8 mouse cellular contexts compared by ENCODE assay signal in the genomic region with DNA sequence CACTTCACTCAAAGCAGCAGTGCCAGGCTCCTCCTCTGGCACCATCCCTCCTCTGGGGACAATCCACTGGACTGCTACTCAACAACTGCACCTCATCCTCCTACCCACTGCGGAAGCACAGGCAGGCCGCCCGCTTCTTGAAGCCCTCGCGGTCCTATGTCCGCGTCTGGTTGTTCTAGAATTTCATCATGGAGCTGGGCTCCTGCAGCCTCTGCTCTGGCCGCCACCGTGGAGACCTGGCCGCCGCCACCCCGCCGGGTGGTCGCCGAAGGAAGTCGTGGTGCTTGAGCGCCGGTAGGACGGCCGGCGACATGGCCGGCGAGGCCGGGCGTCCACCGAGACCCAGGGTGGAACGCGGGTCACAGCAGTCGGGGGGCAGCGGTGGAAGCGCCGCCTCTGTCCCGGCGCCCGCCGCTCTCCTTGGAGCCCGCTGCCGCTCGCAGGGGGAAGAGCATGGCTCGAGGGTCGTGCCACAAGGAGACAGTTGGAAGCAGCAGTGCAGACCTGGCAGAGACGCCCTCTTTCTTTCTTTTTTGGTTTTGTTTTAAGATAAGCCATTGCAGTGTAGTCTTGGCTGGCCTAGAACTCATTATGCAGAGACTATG. TPM values are rescaled to one million over a fixed set of nuclear protein-coding genes. Genes with fewer than 3 reads are reported as not detected.
A peak's percentile ranks its signal among the peaks of the same experiment; 100 is the strongest.
DNase-seq lines count a peak whose midpoint lies in the region; ATAC-seq and TF ChIP-seq lines count a peak whose summit lies in the region.

No protein-coding gene starts in this region.

- H3K4me3 ChIP-seq in layer of hippocampus, adult 2 months, result peak overlapping the region; percentile 45
- peak overlapping the region; percentile 10; the same call in 1 of the 2 replicates for H3K4me3 ChIP-seq in embryonic facial prominence, embryonic 14.5 days (ENCODE audit: low read depth, low read length)
- H3K4me3 ChIP-seq in neural tube, embryonic 13.5 days, result peak overlapping the region; percentile 32

- H3K36me3 ChIP-seq in embryonic facial prominence, embryonic 14.5 days (ENCODE audit: control insufficient read depth, insufficient read depth, low read length), result peaks cover 57% of the 10 kb centered on the region
- H3K36me3 ChIP-seq in neural tube, embryonic 13.5 days, result peaks cover 31% of the 10 kb centered on the region

- peak overlapping the region; percentile 31; the same call in 1 of the 2 replicates for H3K4me2 ChIP-seq in embryonic facial prominence, embryonic 14.5 days (ENCODE audit: low read depth, low read length)
- H3K4me2 ChIP-seq in neural tube, embryonic 13.5 days, result peak overlapping the region; percentile 52

- no peaks in the 10 kb centered on the region for H3K9me3 ChIP-seq in embryonic facial prominence, embryonic 14.5 days (ENCODE audit: control insufficient read depth, low read length)
- H3K9me3 ChIP-seq in neural tube, embryonic 13.5 days, result no peaks in the 10 kb centered on the region

- DNase-seq in layer of hippocampus, adult 2 months (ENCODE audit: low spot score in 2 of 2), result no peak
- no peak for DNase-seq in layer of hippocampus, postnatal 25 days (ENCODE audit: extremely low spot score in 1 of 2, low spot score in 1 of 2)
- DNase-seq in adrenal gland, postnatal 14 days, result peak; percentile 34
- DNase-seq in embryonic facial prominence, embryonic 14.5 days (ENCODE audit: low spot score), result peak; percentile 12
- peak; percentile 4 to 5 for DNase-seq in layer of hippocampus, postnatal 36 days
- DNase-seq in left cerebral cortex, adult 18-20 months (ENCODE audit: low spot score in 2 of 2), result no peak
- no peak for DNase-seq in right cerebral cortex, adult 18-20 months

- H3K4me1 ChIP-seq in embryonic facial prominence, embryonic 14.5 days (ENCODE audit: control insufficient read depth, insufficient read depth, low read length), result no peaks in the 10 kb centered on the region
- peaks cover 10% of the 10 kb centered on the region; the same call in 1 of the 2 replicates for H3K4me1 ChIP-seq in neural tube, embryonic 13.5 days (replicated peaks)

- peak; percentile 71; the same call in 1 of the 2 replicates for ATAC-seq in embryonic facial prominence, embryonic 14.5 days (ENCODE audit: low read depth)
- peak; percentile 92 for ATAC-seq in neural tube, embryonic 13.5 days (ENCODE audit: low read depth)

- H3K27ac ChIP-seq in layer of hippocampus, adult 2 months, result peak overlapping the region; percentile 84
- no peak overlapping the region for H3K27ac ChIP-seq in embryonic facial prominence, embryonic 14.5 days (replicated peaks; ENCODE audit: low read depth, low read length)
- H3K27ac ChIP-seq in neural tube, embryonic 13.5 days (replicated peaks), result peak overlapping the region; percentile 78

- peak overlapping the region; percentile 45 for H3K9ac ChIP-seq in embryonic facial prominence, embryonic 14.5 days (ENCODE audit: low read depth, low read length)
- H3K9ac ChIP-seq in neural tube, embryonic 13.5 days, result peak overlapping the region; percentile 61

- TF ChIP-seq CTCF in layer of hippocampus, adult 2 months (conservative IDR thresholded peaks at IDR 0.05), result no peak

- no peaks in the 10 kb centered on the region for H3K27me3 ChIP-seq in embryonic facial prominence, embryonic 14.5 days (replicated peaks; ENCODE audit: control insufficient read depth, insufficient read depth, low read length)
- no peaks in the 10 kb centered on the region for H3K27me3 ChIP-seq in neural tube, embryonic 13.5 days

- WGBS in embryonic facial prominence, embryonic 14.5 days, result 18% methylated on average over 27 of the region's 42 CpGs
- 5% methylated on average over 42 of the region's 42 CpGs for WGBS in neural tube, embryonic 13.5 days

RNA-seq across cellular contexts. Expression of a gene that starts 34.9 kb away (rescaled TPM):
- 10 to 100 TPM; 72.8 to 74.1 TPM for total RNA-seq in layer of hippocampus, adult 2 months (2021)
- 10 to 100 TPM; 75.7 to 76.8 TPM for total RNA-seq in layer of hippocampus, postnatal 25 days (2021)
- 75.3 and 82.3 TPM in 2 replicates for total RNA-seq in adrenal gland, postnatal 14 days (2021)
- 100 and 116 TPM in 2 replicates for polyA plus RNA-seq in embryonic facial prominence, embryonic 14.5 days (2014; fragmentation: Nextera tagmentation; extraction: Ambion mirVana)
- total RNA-seq in layer of hippocampus, postnatal 36 days (2021), result 10 to 100 TPM; 69.6 to 79.3 TPM
- polyA plus RNA-seq in neural tube, embryonic 13.5 days (2015; fragmentation: Nextera tagmentation; extraction: Ambion mirVana), result 66.0 and 78.6 TPM in 2 replicates
- 10 to 100 TPM; 62.0 to 82.6 TPM for total RNA-seq in left cerebral cortex, adult 18-20 months (2021)

RNA-seq across cellular contexts. Expression of a gene that starts 34.9 kb away (rescaled TPM):
- 10 to 100 TPM; 67.5 to 71.3 TPM for total RNA-seq in layer of hippocampus, adult 2 months (2021)
- 10 to 100 TPM; 72.7 to 74.0 TPM for total RNA-seq in layer of hippocampus, postnatal 25 days (2021)
- 5.2 and 6.2 TPM in 2 replicates for total RNA-seq in adrenal gland, postnatal 14 days (2021)
- polyA plus RNA-seq in embryonic facial prominence, embryonic 14.5 days (2014; fragmentation: Nextera tagmentation; extraction: Ambion mirVana), result 5.7 and 6.2 TPM in 2 replicates
- total RNA-seq in layer of hippocampus, postnatal 36 days (2021), result 10 to 100 TPM; 74.0 to 82.2 TPM
- 17.2 and 17.7 TPM in 2 replicates for polyA plus RNA-seq in neural tube, embryonic 13.5 days (2015; fragmentation: Nextera tagmentation; extraction: Ambion mirVana)
- total RNA-seq in left cerebral cortex, adult 18-20 months (2021), result 10 to 100 TPM; 69.7 to 75.5 TPM

RNA-seq across cellular contexts. Expression of a gene that starts 49.4 kb away (rescaled TPM):
- total RNA-seq in layer of hippocampus, adult 2 months (2021), result 10 to 100 TPM; 79.9 to 83.7 TPM
- 10 to 100 TPM; 84.7 to 86.4 TPM for total RNA-seq in layer of hippocampus, postnatal 25 days (2021)
- total RNA-seq in adrenal gland, postnatal 14 days (2021), result 65.9 and 72.1 TPM in 2 replicates
- 176 and 178 TPM in 2 replicates for polyA plus RNA-seq in embryonic facial prominence, embryonic 14.5 days (2014; fragmentation: Nextera tagmentation; extraction: Ambion mirVana)
- 10 to 100 TPM; 78.6 to 95.1 TPM for total RNA-seq in layer of hippocampus, postnatal 36 days (2021)
- polyA plus RNA-seq in neural tube, embryonic 13.5 days (2015; fragmentation: Nextera tagmentation; extraction: Ambion mirVana), result 219 and 225 TPM in 2 replicates
- 100 to 1,000 TPM in 1 of 2 experiments, 10 to 100 TPM in 1; 96.8 to 109 TPM for total RNA-seq in left cerebral cortex, adult 18-20 months (2021)

Comparison
In these comparisons a context has a peak if more than half of its experiments do, and no peak if none do; other contexts are left out.
1. DNase-seq: peak in adrenal gland, postnatal 14 days (single experiment), embryonic facial prominence, embryonic 14.5 days (single experiment) and layer of hippocampus, postnatal 36 days (2 of 2); none in layer of hippocampus, adult 2 months (0 of 2), layer of hippocampus, postnatal 25 days (0 of 2), left cerebral cortex, adult 18-20 months (0 of 2) and right cerebral cortex, adult 18-20 months (single experiment).
2. Peak in every context shown above with its lines, with median percentiles within 50 percentile points of each other: H3K4me3 ChIP-seq.